Mouse (Mus musculus) heart, postnatal 36 days (tissue): ENCODE measurements around the gene Slc44a1. TPM values are rescaled to one million over a fixed set of nuclear protein-coding genes. Genes with fewer than 3 reads are reported as not detected.
A peak's percentile ranks its signal among the peaks of the same experiment; 100 is the strongest.

Source experiments
- DNase-seq, 2 experiments: peaks; one replicate each; pipeline ENCODE4 v3.0.0; 2021 to 2022
- intact Hi-C: fragments of 180-260 bp; cut with DNase I; formaldehyde crosslinking; loops from one replicate; pipeline ENCODE4 v1.15.1; 2025
- total RNA-seq, 2 experiments: library from RNA; stranded (reverse); gene quantifications; 2 replicates each; pipeline ENCODE4 v1.2.3; 2021

The Slc44a1 gene
- total RNA-seq, 2 experiments from 2014 or later, result 33.4 to 34.3 TPM

DNA sequence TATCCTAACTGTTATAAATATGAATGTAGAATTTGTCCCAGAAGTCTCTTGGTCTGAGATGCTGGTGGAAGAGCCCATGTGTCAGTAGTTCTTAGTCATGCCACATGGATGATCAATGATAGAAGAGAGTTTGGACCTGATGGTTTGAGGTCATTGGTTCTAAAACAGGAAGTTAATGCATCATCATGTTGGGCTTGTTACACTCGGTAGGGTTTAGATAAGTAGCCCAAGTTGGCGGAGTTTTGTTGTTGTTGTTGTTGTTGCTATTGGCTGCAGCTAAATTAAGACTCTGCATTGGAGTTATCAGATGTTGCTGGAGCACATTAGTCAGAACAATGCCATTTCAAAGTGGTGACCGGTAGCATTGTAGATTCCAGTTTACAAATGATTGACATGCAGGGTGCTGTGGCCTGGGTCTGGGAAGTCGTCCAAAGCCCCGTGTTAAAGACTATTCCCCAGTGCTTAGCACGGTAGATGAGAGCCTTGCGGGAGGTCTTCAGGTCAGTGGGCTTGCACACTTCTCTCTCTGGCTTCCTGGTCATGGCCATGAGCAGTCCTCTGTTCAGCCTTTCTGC is 198.4 kb downstream of the Slc44a1 start:
- DNase-seq, result peak; percentile 27 to 55
- intact Hi-C loops, result no loop called here

DNA sequence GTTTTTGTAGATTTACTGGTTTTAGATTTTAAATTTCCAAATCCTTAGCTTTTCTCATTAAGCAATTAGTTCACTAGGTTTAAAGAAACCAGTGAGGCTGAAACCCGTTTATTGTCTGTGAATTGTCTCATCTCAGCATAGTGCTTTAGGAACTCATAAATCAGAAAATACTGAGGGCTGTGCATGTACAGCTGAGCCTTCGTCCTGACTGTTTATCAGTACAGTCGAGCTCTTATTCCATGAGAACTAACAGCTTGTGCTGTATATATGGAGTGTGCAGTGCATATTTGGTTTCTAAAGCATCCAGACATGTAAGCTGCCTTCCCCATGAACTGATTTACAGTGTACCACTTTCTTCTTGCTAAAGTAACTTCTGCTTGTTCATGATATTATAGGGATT is 217.8 kb downstream of the Slc44a1 start:
- intact Hi-C loops, result no loop called here
- DNase-seq, result no peak

DNA sequence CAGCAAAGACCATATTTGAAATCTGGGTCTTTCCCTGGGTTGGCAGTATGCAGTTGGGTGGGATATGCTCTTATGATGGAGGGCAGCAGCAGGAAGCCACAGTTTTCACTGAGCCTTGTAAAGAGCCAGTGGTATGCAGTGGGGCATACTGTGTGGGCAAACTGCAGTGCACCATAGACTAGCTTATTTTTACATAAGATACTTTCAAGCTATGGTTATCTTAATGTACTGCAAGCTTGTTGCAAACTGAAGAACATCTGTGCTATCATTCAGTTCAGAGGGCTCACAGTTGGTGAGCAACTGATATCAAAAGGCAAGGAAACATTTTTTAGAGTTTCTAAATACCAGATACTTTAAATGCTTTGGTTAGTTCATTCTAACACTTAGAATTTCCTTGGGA is 220.5 kb downstream of the Slc44a1 start:
- intact Hi-C loops, result no loop called here
- DNase-seq, result no peak

Other genes with a start within 250 kb of the Slc44a1 start
- 10 to 100 TPM; 43.6 to 47.7 TPM for gene Fsd1l, start 191.1 kb downstream of the Slc44a1 start, total RNA-seq